Mouse (Mus musculus) kidney, adult 18-20 months (tissue): ENCODE results near the gene Npcd.
"Not testable (repeated sequence)": the region's sequence is repeated elsewhere in the genome, so short reads cannot be mapped to it uniquely, and the experiment has no call there.

ENCODE experiments used
- DNase-seq: peaks from one replicate; pipeline ENCODE4 v3.0.0; 2021

Gene Npcd

GRCm38 (mm10) chr15:79829431-79829830 is 4.6 kb downstream of the Npcd start:
- no peak for DNase-seq

GRCm38 (mm10) chr15:79828366-79829035 is 5.5 kb downstream of the Npcd start:
- DNase-seq, result no peak

GRCm38 (mm10) chr15:79827778-79828210 is 6.2 kb downstream of the Npcd start:
- DNase-seq, result no peak

GRCm38 (mm10) chr15:79827061-79827777 is 6.8 kb downstream of the Npcd start:
- no peak for DNase-seq

- no peak for DNase-seq
Observed at GRCm38 (mm10) chr15:79826221-79826935, 7.7 kb downstream of the Npcd start.

GRCm38 (mm10) chr15:79825146-79825825 is 8.8 kb downstream of the Npcd start:
- DNase-seq, result no peak

- peak; percentile 46 for DNase-seq
Observed at GRCm38 (mm10) chr15:79823588-79824280, 10.3 kb downstream of the Npcd start.

GRCm38 (mm10) chr15:79822265-79823199 is 11.5 kb downstream of the Npcd start:
- DNase-seq, result no peak

- no peak for DNase-seq
Observed at GRCm38 (mm10) chr15:79818325-79818724, 15.7 kb downstream of the Npcd start.

- DNase-seq, result no peak
Observed at GRCm38 (mm10) chr15:79813666-79814258, 20.3 kb downstream of the Npcd start.

- not testable (repeated sequence) for DNase-seq
Observed at GRCm38 (mm10) chr15:79812840-79813239, 21.2 kb downstream of the Npcd start.

GRCm38 (mm10) chr15:79810997-79811396 is 23.0 kb downstream of the Npcd start:
- no peak for DNase-seq

GRCm38 (mm10) chr15:79810061-79810460 is 24.0 kb downstream of the Npcd start:
- no peak for DNase-seq

GRCm38 (mm10) chr15:79808658-79809057 is 25.4 kb downstream of the Npcd start:
- no peak for DNase-seq

- peak; percentile 34 for DNase-seq
Observed at GRCm38 (mm10) chr15:79808114-79808513, 25.9 kb downstream of the Npcd start.

- DNase-seq, result no peak
Observed at GRCm38 (mm10) chr15:79807050-79807449, 27.0 kb downstream of the Npcd start.

GRCm38 (mm10) chr15:79805246-79805645 is 28.8 kb downstream of the Npcd start:
- no peak for DNase-seq

- peak; percentile 58 for DNase-seq
Observed at GRCm38 (mm10) chr15:79804352-79805071, 29.5 kb downstream of the Npcd start, which contains the start of gene Nptxr. Nptxr (minus strand) TSS chr15:79804766.

GRCm38 (mm10) chr15:79803533-79804351 is 30.3 kb downstream of the Npcd start:
- DNase-seq, result peak; percentile 35
